ENCODE assay signal across 20 mouse cellular contexts in the genomic region with DNA sequence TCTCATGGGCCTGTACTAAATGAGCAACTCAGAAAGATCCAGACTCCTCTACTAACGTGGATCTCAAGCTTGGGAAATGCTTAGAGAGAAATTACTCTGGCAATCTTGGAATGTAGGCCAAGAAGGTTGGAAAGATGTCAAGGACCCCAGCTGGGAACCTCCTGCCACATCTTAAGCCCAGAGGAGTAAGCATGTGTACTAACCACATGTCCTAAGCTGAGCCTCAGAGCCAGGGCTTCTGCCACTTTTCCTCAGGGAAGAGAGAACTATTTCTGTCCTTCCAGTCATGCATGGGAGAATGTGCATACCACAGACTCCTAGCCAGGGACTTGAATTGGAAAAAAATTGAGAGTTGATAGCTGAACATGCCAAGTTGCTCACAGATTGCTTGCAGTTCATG. TPM values are rescaled to one million over a fixed set of nuclear protein-coding genes. Genes with fewer than 3 reads are reported as not detected.
A peak's percentile ranks its signal among the peaks of the same experiment; 100 is the strongest.
DNase-seq lines count a peak whose midpoint lies in the region; ATAC-seq and TF ChIP-seq lines count a peak whose summit lies in the region.
"Had no signal": no experiment of that assay in that cellular context is flagged by ENCODE, and none has a peak within 500 bp of the region (broad histone marks: within the 10 kb centered on the region; RNA-seq: fewer than 3 reads in every experiment).

No protein-coding gene starts in this region.

- H3K27ac ChIP-seq in thymus, adult 2 months (ENCODE audit: control insufficient read depth, insufficient read depth, low read length) = no peak overlapping the region
- H3K27ac ChIP-seq: embryonic facial prominence, embryonic 10.5 days; hindbrain, embryonic 10.5 days; left cerebral cortex, adult 2 months; limb, embryonic 15.5 days; lung, embryonic 15.5 days had no signal

- no peak overlapping the region for H3K4me3 ChIP-seq in thymus, adult 2 months (ENCODE audit: control insufficient read depth, insufficient read depth, low read length)
- H3K4me3 ChIP-seq: embryonic facial prominence, embryonic 10.5 days; hindbrain, embryonic 10.5 days; left cerebral cortex, adult 2 months; limb, embryonic 15.5 days; lung, embryonic 15.5 days had no signal

- peak; percentile 23 for DNase-seq in cerebellum, adult 11-12 months
- DNase-seq in kidney, postnatal 14 days = peak; percentile 1
- DNase-seq in kidney, adult 18-20 months = no peak
- peak; percentile 34 to 39 for DNase-seq in cerebellum, postnatal 25 days
- DNase-seq in skeletal muscle tissue, adult 2 months (ENCODE audit: low read depth, low spot score) = peak; percentile 30
- DNase-seq in thymus, adult 2 months = no peak
- no peak for DNase-seq in frontal cortex, adult 2 months (ENCODE audit: extremely low spot score in 1 of 2, low spot score in 1 of 2)
- DNase-seq: B cell, adult 2 months; midbrain, embryonic 14.5 days had no signal

- H3K27me3 ChIP-seq in thymus, adult 2 months (ENCODE audit: control insufficient read depth, insufficient read depth, low read length) = no peaks in the 10 kb centered on the region
- H3K27me3 ChIP-seq: lung, embryonic 15.5 days had no signal

- no peaks in the 10 kb centered on the region for H3K4me1 ChIP-seq in thymus, adult 2 months (replicated peaks; ENCODE audit: control insufficient read depth, insufficient read depth, low read length)
- H3K4me1 ChIP-seq: embryonic facial prominence, embryonic 10.5 days; hindbrain, embryonic 10.5 days; limb, embryonic 15.5 days; lung, embryonic 15.5 days had no signal

- 87% methylated on average over 1 of the region's 1 CpGs for WGBS in thymus, adult 2 months

- H3K36me3 ChIP-seq in thymus, adult 2 months (ENCODE audit: control insufficient read depth, insufficient read depth, low read length) = no peaks in the 10 kb centered on the region
- H3K36me3 ChIP-seq: limb, embryonic 15.5 days; lung, embryonic 15.5 days had no signal

- TF ChIP-seq POLR2A in thymus, adult 2 months (IDR thresholded peaks at IDR 0.05; ENCODE audit: control insufficient read depth, extremely low read depth, insufficient read depth, low read length, poor library complexity) = no peak

- ATAC-seq in cerebellum, adult (ENCODE audit: insufficient number of reproducible peaks, low FRiP score, low TSS enrichment) = no peak
- ATAC-seq: activated CD4-positive, CD25-positive, alpha-beta regulatory T cell, adult 4 months; intestine, postnatal 0 days had no signal

- no peak for TF ChIP-seq CTCF in thymus, adult 2 months (IDR thresholded peaks at IDR 0.05; ENCODE audit: borderline replicate concordance, control insufficient read depth, extremely low read depth, insufficient read depth, low read length, poor library complexity)

RNA-seq across cellular contexts. Expression of a gene that starts 6.9 kb away (rescaled TPM):
- polyA plus RNA-seq in thymus, adult 2 months (2012; rRNA removed) = not detected in 2 replicates
- polyA plus RNA-seq in frontal cortex, adult 2 months (2012; rRNA removed) = 1.3 and 1.7 TPM in 2 replicates
- polyA plus RNA-seq: activated CD4-positive, CD25-positive, alpha-beta regulatory T cell, adult 4 months; embryonic facial prominence, embryonic 10.5 days; G1E; hindbrain, embryonic 10.5 days; intestine, postnatal 0 days; large intestine, adult 2 months; limb, embryonic 15.5 days; midbrain, embryonic 14.5 days; neural tube, embryonic 11.5 days had no signal

RNA-seq across cellular contexts. Expression of a gene that starts 29.5 kb away (rescaled TPM):
- 27.7 and 37.1 TPM in 2 replicates for polyA plus RNA-seq in thymus, adult 2 months (2012; rRNA removed)
- polyA plus RNA-seq in frontal cortex, adult 2 months (2012; rRNA removed) = 282 and 312 TPM in 2 replicates

RNA-seq across cellular contexts. Expression of a gene that starts 49.4 kb away (rescaled TPM):
- polyA plus RNA-seq in thymus, adult 2 months (2012; rRNA removed) = 2.1 and 2.5 TPM in 2 replicates
- polyA plus RNA-seq in frontal cortex, adult 2 months (2012; rRNA removed) = 853 and 972 TPM in 2 replicates

Comparison
In these comparisons a context has a peak if more than half of its experiments do, and no peak if none do; other contexts are left out.
1. DNase-seq: peak in cerebellum, adult 11-12 months (single experiment), kidney, postnatal 14 days (single experiment), cerebellum, postnatal 25 days (2 of 2) and skeletal muscle tissue, adult 2 months (single experiment); none in kidney, adult 18-20 months (single experiment), thymus, adult 2 months (single experiment) and frontal cortex, adult 2 months (0 of 2).
2. RNA of a gene that starts 49.4 kb away (polyA plus RNA-seq): 853 to 972 TPM in frontal cortex, adult 2 months; 2.1 to 2.5 TPM in thymus, adult 2 months; every median in the first group is over 100 times any median in the second.